Mouse (Mus musculus) ES-Bruce4 (cell line): ENCODE measurements around the gene Ostm1.

Experiments
- CTCF ChIP-seq: IDR thresholded peaks from one replicate; pipeline ENCODE4 v1.8.1; 2011; ENCODE audit warnings: low read depth, low read length
- EP300 ChIP-seq: IDR thresholded peaks from 2 replicates; pipeline ENCODE4 v1.6.1; 2011; ENCODE audit warnings: low read depth, low read length; ENCODE audit not compliant: insufficient read depth
- POLR2A ChIP-seq: IDR thresholded peaks from one replicate; pipeline ENCODE4 v1.8.1; 2011; ENCODE audit warnings: low read length; ENCODE audit not compliant: insufficient read depth

DNA sequence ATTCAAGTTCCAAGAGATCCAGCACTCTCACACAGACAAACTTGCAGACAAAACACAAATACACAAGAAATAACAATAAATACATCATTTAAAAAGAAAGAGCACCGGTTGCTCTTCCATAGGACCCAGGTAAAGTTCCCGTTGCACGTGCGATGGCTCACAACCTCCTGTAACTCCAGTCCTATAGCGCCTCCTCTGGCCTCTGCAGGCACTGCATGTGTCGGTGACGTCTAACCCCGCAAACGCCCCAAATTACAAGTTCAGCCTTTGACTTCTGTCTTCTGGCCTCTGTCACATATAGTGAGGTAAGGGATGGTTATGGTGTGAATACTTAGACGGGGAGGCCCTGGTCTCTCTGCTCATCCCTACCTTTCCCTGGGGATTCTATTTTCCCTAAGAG lies 17.9 kb downstream of the Ostm1 start:
- TF ChIP-seq POLR2A, result no peak
- peak; percentile 95 for TF ChIP-seq CTCF
- no peak for TF ChIP-seq EP300
